Mouse (Mus musculus): ENCODE data around the gene Tex37.

Tex37 gene

GRCm38 (mm10) chr6:70880714-70881304, 37.9 kb downstream of the Tex37 start:
- peak; percentile 74 to 77 for DNase-seq

GRCm38 (mm10) chr6:70875017-70875416, 43.7 kb downstream of the Tex37 start:
- DNase-seq, result no peak

GRCm38 (mm10) chr6:70874035-70874775, 44.5 kb downstream of the Tex37 start:
- DNase-seq, result peak; percentile 11

- no peak for DNase-seq
These were observed 46.2 kb downstream of the Tex37 start for GRCm38 (mm10) chr6:70872570-70872969.

- DNase-seq, result no peak
These were observed 46.6 kb downstream of the Tex37 start for GRCm38 (mm10) chr6:70872128-70872527.

GRCm38 (mm10) chr6:70871511-70871980, 47.2 kb downstream of the Tex37 start:
- DNase-seq, result no peak

GRCm38 (mm10) chr6:70867297-70867696, 51.4 kb downstream of the Tex37 start:
- no peak for DNase-seq

GRCm38 (mm10) chr6:70866761-70867160, 52.0 kb downstream of the Tex37 start:
- DNase-seq, result no peak

GRCm38 (mm10) chr6:70864285-70864684, 54.4 kb downstream of the Tex37 start:
- no peak for DNase-seq

Data from kidney, postnatal 4 days (tissue).